Mouse (Mus musculus) testis, adult 2 months (tissue): Measurements from ENCODE around the gene 4930404N11Rik.

ENCODE experiments used
- CTCF ChIP-seq: fragments of 200-500 bp; IDR thresholded peaks from 2 replicates; pipeline ENCODE4 v1.5.1; 2012; ENCODE audit warnings: low read depth, mild to moderate bottlenecking, inconsistent platforms, low read length, moderate library complexity; ENCODE audit not compliant: control insufficient read depth, insufficient read depth, insufficient replicate concordance
- POLR2A ChIP-seq: fragments of 200-500 bp; IDR thresholded peaks from 2 replicates; pipeline ENCODE4 v1.6.1; 2012; ENCODE audit warnings: low read depth, mild to moderate bottlenecking, inconsistent platforms, low read length, moderate library complexity; ENCODE audit not compliant: control insufficient read depth

DNA sequence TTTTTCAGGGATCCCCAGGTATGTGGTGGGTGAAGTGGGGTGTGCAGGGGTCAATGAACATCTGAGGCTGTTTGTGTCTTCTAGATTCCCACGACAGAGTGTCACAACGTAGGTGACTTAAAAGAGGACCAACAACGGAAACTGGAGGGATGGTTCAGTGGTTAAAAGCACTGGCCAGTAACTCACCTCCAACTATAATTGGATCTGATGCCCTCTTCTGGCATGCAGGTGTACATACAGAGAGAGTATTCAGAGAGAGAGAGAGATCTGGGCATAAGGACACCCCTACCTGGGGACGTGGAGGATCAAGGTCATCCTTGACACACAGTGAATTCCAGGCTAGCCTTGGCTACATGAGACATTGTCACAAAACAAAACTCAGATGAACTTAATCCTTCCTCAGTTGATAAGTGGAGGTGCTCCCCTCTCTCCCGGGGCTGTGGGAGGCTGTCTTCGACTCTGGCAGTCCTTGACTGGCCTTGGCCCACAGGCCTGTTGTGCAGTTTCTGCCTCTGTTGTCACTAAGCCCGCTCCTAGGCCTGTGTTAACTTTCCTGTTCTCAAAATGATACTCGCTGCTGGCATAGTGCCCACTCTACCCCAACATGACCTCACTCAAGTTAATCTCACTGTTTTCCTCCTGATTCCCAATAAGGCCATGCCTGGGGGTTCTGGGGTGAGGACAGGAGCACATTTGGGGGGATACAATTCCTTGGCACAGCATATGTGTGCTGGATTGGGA is 21.0 kb downstream of the 4930404N11Rik start:
- no peak for TF ChIP-seq POLR2A
- no peak for TF ChIP-seq CTCF
